Mouse (Mus musculus) forebrain, embryonic 14.5 days (tissue): ENCODE measurements around the gene Cda. TPM values are rescaled to one million over a fixed set of nuclear protein-coding genes. Genes with fewer than 3 reads are reported as not detected.

ENCODE experiments used
- ATAC-seq: fragments of 200-750 bp; cut with Nextera tagmentation; 2 replicates; pipeline ENCODE4 v1.8.0; 2017; ENCODE audit warnings: mild to moderate bottlenecking, moderate library complexity
- DNase-seq: peaks from one replicate; pipeline ENCODE4 v3.0.0-alpha.2; 2015; ENCODE audit warnings: low spot score
- H3K27ac ChIP-seq: fragments of 300-500 bp; sonication (generic); 2 replicates; pipeline ENCODE4 v1.5.1; 2014; ENCODE audit warnings: low read depth, mild to moderate bottlenecking, control low read depth, low read length, moderate library complexity
- H3K27me3 ChIP-seq: fragments of 300-500 bp; sonication (generic); replicated peaks from 2 replicates; pipeline ENCODE4 v1.6.1; 2014; ENCODE audit warnings: low read length, control low read depth, mixed read lengths; ENCODE audit not compliant: control insufficient read depth, insufficient read depth
- H3K36me3 ChIP-seq: fragments of 300-500 bp; sonication (generic); 2 replicates; pipeline ENCODE4 v1.6.1; 2014; ENCODE audit warnings: low read length, control low read depth; ENCODE audit not compliant: control insufficient read depth, insufficient read depth
- H3K4me1 ChIP-seq: fragments of 300-500 bp; sonication (generic); 2 replicates; pipeline ENCODE4 v1.6.1; 2014; ENCODE audit warnings: antibody characterized with exemption, low read length, control low read depth; ENCODE audit not compliant: control insufficient read depth, insufficient read depth
- H3K4me2 ChIP-seq: fragments of 300-500 bp; sonication (generic); 2 replicates; pipeline ENCODE4 v1.6.1; 2014; ENCODE audit warnings: mild to moderate bottlenecking, control low read depth, low read length
- H3K4me3 ChIP-seq: fragments of 300-500 bp; sonication (generic); 2 replicates; pipeline ENCODE4 v1.5.1; 2014; ENCODE audit warnings: low read depth, low read length, control low read depth
- H3K9ac ChIP-seq: fragments of 300-500 bp; sonication (generic); 2 replicates; pipeline ENCODE4 v1.6.1; 2014; ENCODE audit warnings: mild to moderate bottlenecking, low read length, control low read depth, moderate library complexity
- H3K9me3 ChIP-seq: fragments of 300-500 bp; sonication (generic); replicated peaks from 2 replicates; pipeline ENCODE4 v1.6.1; 2016; ENCODE audit warnings: low read length, control low read depth, mixed read lengths; ENCODE audit not compliant: control insufficient read depth
- WGBS: fragments of 180-500 bp; shearing (Covaris S2); extraction: QIAGEN DNeasy Blood & Tissue Kit; methylation state at CpG from one replicate; pipeline ENCODE4 v1.1.7; 2014; 5-methylcytosine and 5-hydroxymethylcytosine counted together
- microRNA-seq: library from miRNA; unstranded; fragments of <30 nt; microRNA quantifications from one replicate; pipeline ENCODE4, GENCODE M21; 2016
- polyA plus RNA-seq: library from polyadenylated mRNA; unstranded; fragments of >200 nt; fragmentation: Nextera tagmentation; extraction: Ambion mirVana; gene quantifications from 2 replicates; pipeline ENCODE4 v1.2.1, GENCODE M21; 2014

Gene Cda
- polyA plus RNA-seq, 1 experiment from 2014 or later, result 2.2 TPM

- no peak for ATAC-seq
- Histone ChIP-seq H3K4me3 (no peak overlapping the region), H3K4me1 (peaks cover 10% of the 10 kb centered on the region), H3K9ac (no peak overlapping the region), H3K27ac (no peak overlapping the region), H3K4me2 (no peak overlapping the region), H3K36me3 (no peaks in the 10 kb centered on the region), H3K27me3 (no peaks in the 10 kb centered on the region), H3K9me3 (no peaks in the 10 kb centered on the region)
- WGBS, result 89% methylated on average over 10 of the region's 10 CpGs
- no peak for DNase-seq
Observed at GRCm38 (mm10) chr4:138301271-138301780, 66.5 kb downstream of the Cda start.

- no peak overlapping the region for H3K4me2 ChIP-seq
- no peak for ATAC-seq
- WGBS, result 72% methylated on average over 11 of the region's 14 CpGs
Observed at GRCm38 (mm10) chr4:138293949-138294550, 73.7 kb downstream of the Cda start.

GRCm38 (mm10) chr4:138293261-138293948 is 74.4 kb downstream of the Cda start:
- ATAC-seq (peak; percentile 46; the same call in 1 of the 2 replicates), DNase-seq (peak; percentile 47)
- Histone ChIP-seq H3K9ac (no peak overlapping the region), H3K4me2 (no peak overlapping the region), H3K27ac (peak overlapping the region; percentile 70), H3K4me1 (no peaks in the 10 kb centered on the region), H3K36me3 (no peaks in the 10 kb centered on the region), H3K4me3 (no peak overlapping the region), H3K9me3 (no peaks in the 10 kb centered on the region), H3K27me3 (no peaks in the 10 kb centered on the region)
- 72% methylated on average over 18 of the region's 18 CpGs for WGBS

More at GRCm38 (mm10) chr4:138293949-138294550, 73.7 kb downstream of the Cda start:
- no peak for DNase-seq
- no peaks in the 10 kb centered on the region for H3K9me3 ChIP-seq
- H3K4me1 ChIP-seq, result no peaks in the 10 kb centered on the region
- H3K9ac ChIP-seq, result no peak overlapping the region
- no peaks in the 10 kb centered on the region for H3K36me3 ChIP-seq
- peak overlapping the region; percentile 70 for H3K27ac ChIP-seq
- no peak overlapping the region for H3K4me3 ChIP-seq
- H3K27me3 ChIP-seq, result no peaks in the 10 kb centered on the region

- WGBS, result 94% methylated on average over 13 of the region's 13 CpGs
- H3K9ac ChIP-seq, result no peak overlapping the region
- H3K27ac ChIP-seq, result no peak overlapping the region
- ATAC-seq (no peak), DNase-seq (no peak)
- H3K4me1 ChIP-seq, result no peaks in the 10 kb centered on the region
- H3K4me2 ChIP-seq, result no peak overlapping the region
- H3K36me3 ChIP-seq, result no peaks in the 10 kb centered on the region
- no peak overlapping the region for H3K4me3 ChIP-seq
- H3K9me3 ChIP-seq, result no peaks in the 10 kb centered on the region
- H3K27me3 ChIP-seq, result no peaks in the 10 kb centered on the region
Observed at GRCm38 (mm10) chr4:138292028-138292427, 75.8 kb downstream of the Cda start.

- ATAC-seq, result no peak
- no peak for DNase-seq
- 89% methylated on average over 7 of the region's 7 CpGs for WGBS
- H3K4me1 ChIP-seq, result no peaks in the 10 kb centered on the region
- no peak overlapping the region for H3K9ac ChIP-seq
- no peak overlapping the region for H3K27ac ChIP-seq
- H3K4me3 ChIP-seq, result no peak overlapping the region
- no peaks in the 10 kb centered on the region for H3K9me3 ChIP-seq
- no peak overlapping the region for H3K4me2 ChIP-seq
- H3K36me3 ChIP-seq, result no peaks in the 10 kb centered on the region
- H3K27me3 ChIP-seq, result no peaks in the 10 kb centered on the region
Observed at GRCm38 (mm10) chr4:138288691-138289090, 79.1 kb downstream of the Cda start.

Small RNA genes lying within 50 kb of the gene (microRNA-seq; reads per million reads assigned to microRNA genes)
- gene Gm27646 (not detected), gene Mir7019 (2.3 reads per million, percentile 13 among the genes with 10 or more reads in this experiment)

Other genes with a start within 250 kb of the Cda start
- gene Hp1bp3, start 151.7 kb downstream of the Cda start, polyA plus RNA-seq, result 257 and 277 TPM in 2 replicates
- 4.0 and 4.6 TPM in 2 replicates for gene Sh2d5, start 117.6 kb downstream of the Cda start, polyA plus RNA-seq
- gene Kif17, start 117.6 kb downstream of the Cda start, polyA plus RNA-seq, result 0.61 and 0.85 TPM in 2 replicates
- gene Ddost, start 63.3 kb downstream of the Cda start, polyA plus RNA-seq, result 182 and 192 TPM in 2 replicates
- 42.2 and 47.6 TPM in 2 replicates for gene Pink1, start 41.7 kb downstream of the Cda start, polyA plus RNA-seq
- gene Fam43b, start 28.5 kb upstream of the Cda start, polyA plus RNA-seq, result 1.8 and 4.8 TPM in 2 replicates
- 16.2 and 21.9 TPM in 2 replicates for gene Mul1, start 66.7 kb upstream of the Cda start, polyA plus RNA-seq
- 7.5 and 7.8 TPM in 2 replicates for gene Camk2n1, start 86.3 kb upstream of the Cda start, polyA plus RNA-seq